Mouse (Mus musculus) lung, postnatal 0 days (tissue): Measurements from ENCODE around the gene Atp5d.

Source experiments
- CTCF ChIP-seq: IDR thresholded peaks from 2 replicates; pipeline ENCODE4 v1.5.1; 2016; ENCODE audit warnings: antibody characterized with exemption, mild to moderate bottlenecking
- EP300 ChIP-seq: IDR thresholded peaks from 2 replicates; pipeline ENCODE4 v1.6.1; 2016; ENCODE audit warnings: antibody characterized with exemption, mild to moderate bottlenecking, control low read depth

DNA sequence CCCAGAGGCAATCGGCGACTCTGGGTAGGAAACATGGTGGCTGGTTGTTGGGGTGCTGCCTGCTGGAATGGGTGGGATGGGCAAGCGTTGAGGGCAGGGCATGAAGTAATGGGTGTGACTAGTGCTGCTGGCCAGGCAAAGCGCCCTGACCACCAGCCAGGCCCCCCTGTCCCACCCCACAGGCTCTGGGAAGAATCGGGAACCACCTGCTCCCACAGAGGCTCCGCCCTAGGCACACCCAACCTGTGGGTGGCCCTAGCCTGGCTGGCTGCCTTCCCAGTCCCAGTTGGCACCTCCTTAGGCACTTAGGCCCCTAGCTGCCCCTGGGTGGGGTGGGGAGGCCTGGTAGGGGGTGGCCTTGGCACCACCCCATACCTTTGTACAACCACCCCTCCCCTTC, 7.5 kb downstream of the Atp5d start:
- TF ChIP-seq EP300 (0 out of 2 replicates have a peak, but pooled peaks have one; percentile 13), CTCF (no peak)
